Mouse (Mus musculus): ENCODE measurements around the gene Smyd3. TPM values are rescaled to one million over a fixed set of nuclear protein-coding genes. Genes with fewer than 3 reads are reported as not detected.

Smyd3 gene
- polyA plus RNA-seq, 1 experiment = 12.6 TPM

GRCm38 (mm10) chr1:179149468-179150140 is 368.2 kb downstream of the Smyd3 start:
- no peak for TF ChIP-seq CTCF (IDR thresholded peaks at IDR 0.05; ENCODE audit: borderline replicate concordance, extremely low read depth, insufficient read depth, insufficient read length)
- TF ChIP-seq POLR2A (IDR thresholded peaks at IDR 0.05; ENCODE audit: borderline replicate concordance, extremely low read depth, insufficient read depth, insufficient read length, poor library complexity, severe bottlenecking) = no peak
- no peak for DNase-seq (ENCODE audit: low read depth)

- peak; percentile 50 for DNase-seq (ENCODE audit: low read depth)
- TF ChIP-seq POLR2A (IDR thresholded peaks at IDR 0.05; ENCODE audit: borderline replicate concordance, extremely low read depth, insufficient read depth, insufficient read length, poor library complexity, severe bottlenecking) = no peak
- no peak for TF ChIP-seq CTCF (IDR thresholded peaks at IDR 0.05; ENCODE audit: borderline replicate concordance, extremely low read depth, insufficient read depth, insufficient read length)
These were observed 371.1 kb downstream of the Smyd3 start for GRCm38 (mm10) chr1:179146730-179147167.

- DNase-seq (ENCODE audit: low read depth) = no peak
- TF ChIP-seq CTCF (IDR thresholded peaks at IDR 0.05; ENCODE audit: borderline replicate concordance, extremely low read depth, insufficient read depth, insufficient read length) (no peak), POLR2A (IDR thresholded peaks at IDR 0.05; ENCODE audit: borderline replicate concordance, extremely low read depth, insufficient read depth, insufficient read length, poor library complexity, severe bottlenecking) (no peak)
These were observed 374.5 kb downstream of the Smyd3 start for GRCm38 (mm10) chr1:179143154-179143832.

GRCm38 (mm10) chr1:179142177-179142576 is 375.7 kb downstream of the Smyd3 start:
- peak; percentile 77 for DNase-seq (ENCODE audit: low read depth)
- TF ChIP-seq CTCF (IDR thresholded peaks at IDR 0.05; ENCODE audit: borderline replicate concordance, extremely low read depth, insufficient read depth, insufficient read length) (peak; percentile 57; the same call in 1 of the 2 replicates), POLR2A (IDR thresholded peaks at IDR 0.05; ENCODE audit: borderline replicate concordance, extremely low read depth, insufficient read depth, insufficient read length, poor library complexity, severe bottlenecking) (no peak)

GRCm38 (mm10) chr1:179141071-179141650 is 376.7 kb downstream of the Smyd3 start:
- TF ChIP-seq POLR2A (IDR thresholded peaks at IDR 0.05; ENCODE audit: borderline replicate concordance, extremely low read depth, insufficient read depth, insufficient read length, poor library complexity, severe bottlenecking) = no peak
- no peak for TF ChIP-seq CTCF (IDR thresholded peaks at IDR 0.05; ENCODE audit: borderline replicate concordance, extremely low read depth, insufficient read depth, insufficient read length)
- DNase-seq (ENCODE audit: low read depth) = no peak

GRCm38 (mm10) chr1:179137145-179137477 is 380.7 kb downstream of the Smyd3 start:
- no peak for DNase-seq (ENCODE audit: low read depth)

GRCm38 (mm10) chr1:179136461-179137144 is 381.2 kb downstream of the Smyd3 start:
- TF ChIP-seq POLR2A (IDR thresholded peaks at IDR 0.05; ENCODE audit: borderline replicate concordance, extremely low read depth, insufficient read depth, insufficient read length, poor library complexity, severe bottlenecking) (no peak), CTCF (IDR thresholded peaks at IDR 0.05; ENCODE audit: borderline replicate concordance, extremely low read depth, insufficient read depth, insufficient read length) (no peak)
- peak; percentile 71 for DNase-seq (ENCODE audit: low read depth)

More at GRCm38 (mm10) chr1:179137145-179137477, 380.7 kb downstream of the Smyd3 start:
- TF ChIP-seq CTCF (IDR thresholded peaks at IDR 0.05; ENCODE audit: borderline replicate concordance, extremely low read depth, insufficient read depth, insufficient read length) = peak; percentile 19; the same call in 1 of the 2 replicates
- no peak for TF ChIP-seq POLR2A (IDR thresholded peaks at IDR 0.05; ENCODE audit: borderline replicate concordance, extremely low read depth, insufficient read depth, insufficient read length, poor library complexity, severe bottlenecking)

- DNase-seq (ENCODE audit: low read depth) = no peak
- TF ChIP-seq POLR2A (IDR thresholded peaks at IDR 0.05; ENCODE audit: borderline replicate concordance, extremely low read depth, insufficient read depth, insufficient read length, poor library complexity, severe bottlenecking) (no peak), CTCF (IDR thresholded peaks at IDR 0.05; ENCODE audit: borderline replicate concordance, extremely low read depth, insufficient read depth, insufficient read length) (no peak)
These were observed 387.8 kb downstream of the Smyd3 start for GRCm38 (mm10) chr1:179129995-179130394.

GRCm38 (mm10) chr1:179126287-179126686 is 391.6 kb downstream of the Smyd3 start:
- DNase-seq (ENCODE audit: low read depth) = no peak
- TF ChIP-seq POLR2A (IDR thresholded peaks at IDR 0.05; ENCODE audit: borderline replicate concordance, extremely low read depth, insufficient read depth, insufficient read length, poor library complexity, severe bottlenecking) (no peak), CTCF (IDR thresholded peaks at IDR 0.05; ENCODE audit: borderline replicate concordance, extremely low read depth, insufficient read depth, insufficient read length) (no peak)

GRCm38 (mm10) chr1:179122476-179123229 is 395.2 kb downstream of the Smyd3 start:
- DNase-seq (ENCODE audit: low read depth) = peak; percentile 73
- no peak for TF ChIP-seq CTCF (IDR thresholded peaks at IDR 0.05; ENCODE audit: borderline replicate concordance, extremely low read depth, insufficient read depth, insufficient read length)
- no peak for TF ChIP-seq POLR2A (IDR thresholded peaks at IDR 0.05; ENCODE audit: borderline replicate concordance, extremely low read depth, insufficient read depth, insufficient read length, poor library complexity, severe bottlenecking)
